Mouse (Mus musculus) cerebellum, postnatal 4 days (tissue): Measurements from ENCODE around the gene Adamtsl2.

ENCODE experiments used
- DNase-seq, 2 experiments: peaks; one replicate each; pipeline ENCODE4 v3.0.0; 2022; ENCODE audit warnings: low spot score in 2 of 2, mixed read lengths in 1 of 2

Adamtsl2 gene

DNA sequence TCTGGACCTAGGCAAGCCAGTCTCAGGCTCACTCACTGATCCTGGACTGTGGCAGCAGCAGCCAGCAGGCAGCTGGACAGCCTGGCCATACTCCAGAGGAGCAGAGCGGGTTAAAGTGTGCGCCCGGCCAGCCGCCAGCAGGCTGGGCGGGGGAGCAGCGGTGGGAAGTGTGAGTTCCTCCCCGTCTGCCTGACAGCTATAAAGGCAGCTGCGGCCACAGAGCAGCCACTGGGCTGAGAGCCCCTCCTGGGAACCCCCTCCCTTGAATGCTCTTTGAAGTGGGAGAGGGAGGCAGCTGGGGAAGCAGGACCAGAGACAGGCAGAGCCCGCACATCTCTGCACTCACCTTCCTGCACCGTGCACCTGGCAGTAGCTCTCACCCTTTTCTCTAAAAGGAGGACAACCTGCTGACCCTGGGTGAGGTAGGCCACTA lies at the start of gene Adamtsl2:
Gene Adamtsl2, plus strand, starts transcription at position 228 of the 433 bp plus-strand sequence.
- DNase-seq, result peak; percentile 51 to 83

GRCm38 (mm10) chr2:27032361-27032760 lies 46.8 kb upstream of the Adamtsl2 start:
- no peak for DNase-seq

DNA sequence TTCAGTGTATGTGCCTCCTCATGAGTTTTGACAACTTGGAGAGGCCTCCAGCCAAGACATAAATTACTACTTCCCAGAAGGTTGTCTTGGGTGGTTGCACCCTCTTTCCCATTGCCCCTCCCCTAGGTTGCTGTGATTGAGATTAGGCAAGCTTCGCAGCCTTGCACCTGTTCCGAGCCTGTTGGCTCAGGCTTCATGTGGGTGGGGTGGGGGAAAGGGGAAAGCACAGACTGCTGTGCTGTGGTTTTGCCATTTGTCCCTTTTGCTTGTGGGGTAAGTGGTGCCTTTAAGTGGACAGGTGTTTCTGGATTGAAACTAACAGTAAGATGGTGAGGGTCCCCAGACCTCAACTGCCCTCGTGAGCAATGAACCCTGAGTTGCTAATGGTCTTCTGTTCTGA lies 43.2 kb upstream of the Adamtsl2 start:
- no peak for DNase-seq

DNA sequence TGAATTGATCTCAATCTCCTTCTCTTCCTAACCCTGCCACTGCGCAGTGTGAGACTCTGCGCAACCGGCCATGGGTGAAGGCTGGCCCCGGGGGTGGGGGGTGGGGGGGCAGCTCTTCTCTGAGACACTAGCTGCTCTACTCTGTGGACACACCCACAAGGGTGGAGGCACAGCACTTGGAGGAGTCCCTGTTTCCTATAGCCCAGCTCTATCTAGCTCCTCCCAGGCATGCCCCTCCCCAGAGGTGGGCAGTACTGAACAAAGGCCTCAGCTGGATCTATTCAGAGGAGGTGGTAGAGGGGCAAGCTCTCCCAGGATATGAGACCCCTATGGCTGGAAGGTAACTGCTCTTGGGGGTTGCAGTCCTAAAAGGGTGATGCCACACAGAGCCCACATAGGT lies 42.2 kb upstream of the Adamtsl2 start:
- DNase-seq, result no peak

- DNase-seq, result peak; percentile 66 to 86
Measured at GRCm38 (mm10) chr2:27038596-27038995, 40.6 kb upstream of the Adamtsl2 start.

GRCm38 (mm10) chr2:27039286-27039685 lies 39.9 kb upstream of the Adamtsl2 start:
- DNase-seq, result no peak

GRCm38 (mm10) chr2:27042131-27042844 lies 36.9 kb upstream of the Adamtsl2 start:
- DNase-seq, result no peak

DNA sequence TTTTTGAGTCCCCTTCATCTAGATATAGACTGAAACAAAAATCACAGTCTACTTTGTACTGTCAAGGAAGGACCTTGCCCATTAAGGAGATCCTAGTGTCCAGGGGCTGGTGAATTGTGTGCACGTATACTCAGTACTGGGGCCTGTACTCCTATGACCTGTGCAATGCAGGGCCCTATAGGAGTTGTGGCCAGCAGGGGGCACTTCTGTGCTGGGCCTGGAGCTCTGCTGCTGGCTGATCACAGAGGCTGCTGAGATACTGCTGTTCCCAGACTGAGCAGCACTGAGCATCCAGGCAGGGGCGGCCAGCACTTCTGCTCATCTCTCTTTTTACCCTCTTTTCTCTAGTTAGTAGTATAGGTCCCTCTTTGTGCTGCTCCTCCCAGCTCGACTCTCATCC lies 35.7 kb upstream of the Adamtsl2 start:
- peak; percentile 77 to 89 for DNase-seq

GRCm38 (mm10) chr2:27044166-27044565 lies 35.0 kb upstream of the Adamtsl2 start:
- no peak for DNase-seq

DNA sequence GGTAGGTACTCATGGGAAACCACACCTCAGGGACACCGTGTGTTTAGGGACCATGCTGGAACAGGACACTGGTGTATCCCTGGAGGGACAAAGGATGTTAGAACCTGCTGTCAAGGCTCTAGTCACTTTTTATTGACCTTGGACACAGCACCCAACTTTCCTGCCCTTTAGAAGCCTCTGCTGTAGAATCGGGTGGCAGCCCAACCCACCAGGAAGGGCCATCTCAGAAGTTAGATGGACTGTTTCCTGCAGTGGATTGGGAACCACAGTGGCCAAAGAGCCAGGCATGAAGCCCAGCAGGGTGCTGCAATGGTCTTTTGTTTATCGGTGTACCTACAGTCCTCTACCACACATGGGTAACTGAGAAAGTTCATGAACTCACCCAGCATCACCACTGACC lies 34.5 kb upstream of the Adamtsl2 start:
- DNase-seq, result no peak

GRCm38 (mm10) chr2:27045979-27046770 lies 33.0 kb upstream of the Adamtsl2 start:
- DNase-seq, result no peak

- DNase-seq, result no peak
Measured at GRCm38 (mm10) chr2:27049408-27049807, 29.8 kb upstream of the Adamtsl2 start.

GRCm38 (mm10) chr2:27058251-27058650 lies 20.9 kb upstream of the Adamtsl2 start:
- DNase-seq, result no peak

- no peak for DNase-seq
Measured at GRCm38 (mm10) chr2:27058751-27059150, 20.4 kb upstream of the Adamtsl2 start.

DNA sequence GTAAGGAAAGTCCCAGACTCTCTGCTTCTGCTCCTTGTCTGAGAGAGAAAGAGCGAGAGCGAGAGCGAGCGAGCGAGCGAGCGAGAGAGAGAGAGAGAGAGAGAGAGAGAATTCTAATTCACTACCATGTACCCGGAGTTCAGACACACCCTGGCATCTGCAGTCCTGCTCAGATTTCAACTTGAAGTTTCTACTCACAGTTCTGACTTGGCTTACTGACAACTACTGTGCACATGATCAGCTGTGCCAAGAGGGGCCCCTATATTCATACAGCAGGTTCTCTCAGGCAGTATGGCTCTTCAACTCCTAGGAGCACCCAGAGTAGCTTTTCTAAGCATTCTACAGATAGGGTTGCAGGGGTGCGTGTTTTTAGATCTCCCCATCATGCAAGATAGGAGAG lies 20.0 kb upstream of the Adamtsl2 start:
- no peak for DNase-seq

DNA sequence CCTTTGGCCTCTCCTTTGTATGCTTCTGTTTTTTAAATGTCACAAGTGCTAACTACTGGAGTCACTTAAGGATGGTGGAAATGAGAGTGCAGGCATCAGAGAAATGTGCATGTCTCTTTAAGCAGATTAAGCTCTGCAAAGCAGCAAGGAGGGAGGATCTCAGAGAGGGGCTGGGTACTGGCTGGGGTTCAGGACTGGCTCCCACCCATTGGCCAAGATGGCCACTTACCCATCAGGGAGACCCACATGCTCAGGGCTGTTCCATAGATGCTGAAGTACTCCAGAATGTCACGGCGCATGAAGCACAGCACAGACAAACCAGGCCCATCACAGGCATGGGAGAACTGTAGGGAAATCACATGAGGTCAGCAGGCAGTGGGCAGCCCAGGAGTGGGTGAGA lies 12.1 kb upstream of the Adamtsl2 start:
- DNase-seq, result no peak

DNA sequence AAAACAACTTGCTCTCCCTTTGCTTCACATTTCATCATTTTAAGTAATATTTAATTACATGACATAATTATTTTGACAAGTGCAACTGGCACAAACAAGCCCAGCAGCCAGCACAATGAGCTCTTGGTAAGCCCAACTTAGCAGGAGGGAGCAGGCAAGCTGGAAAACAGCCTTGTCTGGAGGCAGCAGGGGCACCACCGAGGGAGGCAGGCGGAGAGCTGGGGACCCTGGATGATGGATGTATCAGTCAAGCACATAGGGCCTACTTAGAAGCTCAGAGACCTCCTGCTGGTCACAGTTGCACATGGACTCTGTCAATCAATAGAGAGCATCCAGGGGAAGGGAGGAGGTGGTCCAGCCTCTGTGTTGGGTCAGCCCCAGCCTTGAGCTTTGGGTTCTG lies 11.2 kb upstream of the Adamtsl2 start:
- DNase-seq, result no peak

DNA sequence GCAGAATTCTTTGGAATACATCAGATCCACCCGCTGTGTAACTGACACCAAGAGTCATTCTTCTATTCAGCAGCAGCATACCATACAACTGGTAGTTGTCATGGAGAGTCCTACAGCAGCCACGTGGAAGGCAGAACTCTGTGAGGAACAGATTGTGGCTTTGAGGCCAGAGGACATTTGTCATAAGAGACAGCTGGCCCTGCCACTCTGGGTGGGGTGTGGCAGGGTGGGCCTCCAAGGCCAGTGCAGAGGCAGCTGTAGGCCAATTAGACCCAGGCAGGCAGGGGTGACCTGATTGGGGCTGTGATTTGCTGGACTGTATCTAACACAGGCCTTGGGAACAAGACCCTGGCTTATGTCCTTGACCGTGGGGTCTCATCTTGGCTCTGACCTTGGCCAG lies 9.5 kb upstream of the Adamtsl2 start:
- DNase-seq, result no peak

GRCm38 (mm10) chr2:27070247-27070813 lies 8.8 kb upstream of the Adamtsl2 start:
- DNase-seq, result no peak

GRCm38 (mm10) chr2:27071137-27071536 lies 8.0 kb upstream of the Adamtsl2 start:
- DNase-seq, result peak; percentile 56 to 65

DNA sequence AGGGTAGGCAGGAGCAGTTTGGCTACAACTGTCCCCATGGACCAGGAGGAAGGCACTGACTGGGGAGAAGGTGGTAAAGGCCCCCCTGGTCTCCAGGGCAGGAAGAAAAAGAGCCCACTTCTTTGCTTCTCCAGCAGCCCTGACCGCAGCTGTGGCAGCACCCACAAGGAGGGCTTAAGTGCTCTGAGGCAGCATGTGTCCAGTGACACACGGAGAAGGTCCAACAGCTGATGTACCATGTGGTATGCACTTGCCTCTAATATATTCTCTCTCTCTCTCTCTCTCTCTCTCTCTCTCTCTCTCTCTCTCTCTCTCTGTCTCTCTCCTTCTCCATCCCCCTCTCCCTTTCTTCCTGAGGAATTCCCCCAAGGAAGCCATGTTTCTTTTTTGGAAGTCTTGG lies 7.2 kb upstream of the Adamtsl2 start, which contains the start of gene Mymk:
Gene Mymk, minus strand, starts transcription at position 202 of the 400 bp plus-strand sequence.
- DNase-seq, result no peak

DNA sequence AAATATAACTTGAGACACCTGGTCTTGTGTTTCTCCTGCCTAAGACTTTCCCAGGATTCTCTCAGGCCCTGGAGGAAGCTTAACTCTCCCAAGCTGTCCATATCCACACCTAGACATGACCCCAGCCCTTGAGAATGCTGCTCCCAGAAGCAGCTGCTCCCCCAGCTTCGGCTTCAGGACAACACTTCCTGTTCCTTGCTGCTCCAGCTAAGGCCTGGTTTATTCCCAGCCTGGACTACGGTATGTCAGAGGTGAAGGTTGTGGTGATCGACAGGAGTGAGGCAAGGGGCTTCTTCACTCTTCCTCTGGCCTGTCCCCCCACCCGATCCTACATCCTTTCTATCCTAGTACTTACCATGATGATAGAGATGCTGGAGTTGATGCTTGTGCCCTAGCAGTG lies 5.8 kb upstream of the Adamtsl2 start:
- no peak for DNase-seq

GRCm38 (mm10) chr2:27074804-27075203 lies 4.4 kb upstream of the Adamtsl2 start:
- DNase-seq, result no peak
